Mouse (Mus musculus) myocyte (in vitro differentiated cells): ENCODE measurements around the gene Lsmem1. TPM values are rescaled to one million over a fixed set of nuclear protein-coding genes. Genes with fewer than 3 reads are reported as not detected.

Experiments
- H3K27me3 ChIP-seq: one replicate; pipeline ENCODE4 v1.6.1; 2011; ENCODE audit not compliant: control insufficient read depth, insufficient read depth, insufficient read length
- H3K36me3 ChIP-seq: one replicate; pipeline ENCODE4 v1.6.1; 2011; ENCODE audit not compliant: control insufficient read depth, insufficient read depth
- H3K4me2 ChIP-seq: one replicate; pipeline ENCODE4 v1.6.1; 2011; ENCODE audit warnings: low read depth, control low read depth
- H3K4me3 ChIP-seq: one replicate; pipeline ENCODE4 v1.5.1; 2011; ENCODE audit warnings: mild to moderate bottlenecking, control low read depth, moderate library complexity
- H3K79me2 ChIP-seq: one replicate; pipeline ENCODE4 v1.6.1; 2011; ENCODE audit not compliant: control insufficient read depth, insufficient read depth
- H3ac ChIP-seq: one replicate; pipeline ENCODE4 v1.6.1; 2011; ENCODE audit not compliant: control insufficient read depth, insufficient read length
- CEBPB ChIP-seq: IDR thresholded peaks from 2 replicates; pipeline ENCODE4 v1.6.1; 2011; ENCODE audit warnings: mild to moderate bottlenecking, moderate library complexity; ENCODE audit not compliant: poor library complexity, insufficient read depth, severe bottlenecking
- E2F4 ChIP-seq: IDR thresholded peaks from one replicate; pipeline ENCODE4 v1.6.1; 2011; ENCODE audit warnings: mild to moderate bottlenecking, control low read depth, moderate library complexity; ENCODE audit not compliant: insufficient read depth
- MAX ChIP-seq: IDR thresholded peaks from one replicate; pipeline ENCODE4 v1.6.1; 2011; ENCODE audit warnings: low read depth, mild to moderate bottlenecking, control low read depth
- MYOD1 ChIP-seq, 3 experiments: IDR thresholded peaks; one replicate each; pipeline ENCODE4 v1.6.1; 2011; ENCODE audit warnings: control low read depth in 2 of 3, low read depth in 2 of 3, mild to moderate bottlenecking in 2 of 3, moderate library complexity in 1 of 3; ENCODE audit not compliant: insufficient read length in 2 of 3, control insufficient read depth in 1 of 3
- MYOG ChIP-seq, 3 experiments: IDR thresholded peaks; one replicate each; pipeline ENCODE4 v1.6.1; 2011; ENCODE audit warnings: control low read depth in 2 of 3, low read depth in 2 of 3, mild to moderate bottlenecking in 2 of 3; ENCODE audit not compliant: insufficient read length in 2 of 3, control insufficient read depth in 1 of 3, insufficient read depth in 1 of 3
- POLR2A ChIP-seq: IDR thresholded peaks from one replicate; pipeline ENCODE4 v1.6.1; 2011; ENCODE audit warnings: low read depth, mild to moderate bottlenecking, control low read depth, moderate library complexity; ENCODE audit not compliant: insufficient read length
- POLR2AphosphoS2 ChIP-seq: IDR thresholded peaks from one replicate; pipeline ENCODE4 v1.6.1; 2011; ENCODE audit warnings: low read depth, control low read depth; ENCODE audit not compliant: insufficient read length
- REST ChIP-seq: IDR thresholded peaks from one replicate; pipeline ENCODE4 v1.6.1; 2011; ENCODE audit warnings: mild to moderate bottlenecking, control low read depth, moderate library complexity; ENCODE audit not compliant: insufficient read depth, insufficient read length
- SRF ChIP-seq: IDR thresholded peaks from one replicate; pipeline ENCODE4 v1.6.1; 2011; ENCODE audit warnings: low read depth; ENCODE audit not compliant: control insufficient read depth, insufficient read length
- TCF12 ChIP-seq: IDR thresholded peaks from one replicate; pipeline ENCODE4 v1.6.1; 2011; ENCODE audit warnings: mild to moderate bottlenecking, control low read depth; ENCODE audit not compliant: poor library complexity, insufficient read depth, severe bottlenecking
- TCF3 ChIP-seq: IDR thresholded peaks from one replicate; pipeline ENCODE4 v1.6.1; 2011; ENCODE audit warnings: low read depth, control low read depth; ENCODE audit not compliant: insufficient read length
- USF1 ChIP-seq: IDR thresholded peaks from one replicate; pipeline ENCODE4 v1.6.1; 2011; ENCODE audit warnings: low read depth, mild to moderate bottlenecking, control low read depth, moderate library complexity
- polyA plus RNA-seq: library from polyadenylated mRNA; unstranded; fragments of >200 nt; fragmentation: generic; extraction: Trizol; gene quantifications from one replicate; pipeline ENCODE4 v1.2.1, GENCODE M21; 2012; ENCODE audit warnings: missing spikeins

Lsmem1 gene
- polyA plus RNA-seq, 1 experiment: 0.22 TPM

DNA sequence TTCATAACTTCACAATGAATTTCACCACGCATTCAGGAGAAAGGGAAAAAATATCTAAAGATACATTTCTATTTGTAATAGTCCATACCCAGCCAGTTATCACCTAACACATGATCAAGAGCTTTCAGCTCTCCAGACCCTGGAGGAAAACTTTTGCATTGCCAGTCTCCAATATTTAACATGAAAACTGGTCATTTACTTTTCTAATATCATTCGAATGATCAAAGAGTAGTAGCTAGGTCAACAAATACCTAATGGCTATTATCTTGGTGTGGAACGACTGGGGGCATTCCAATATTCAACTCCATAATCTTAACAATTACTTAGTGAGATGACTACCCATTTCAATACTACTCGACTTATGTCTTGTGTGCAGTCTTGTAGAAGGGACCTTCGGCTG, 22.3 kb upstream of the Lsmem1 start:
- H3K4me3 ChIP-seq: peak overlapping the region; percentile 85
- H3K79me2 ChIP-seq: peaks cover 57% of the 10 kb centered on the region
- peak overlapping the region; percentile 91 for H3K4me2 ChIP-seq
- no peaks in the 10 kb centered on the region for H3K27me3 ChIP-seq
- peak overlapping the region; percentile 56 for H3ac ChIP-seq
- no peak for TF ChIP-seq TCF12
- H3K36me3 ChIP-seq: peaks cover 7% of the 10 kb centered on the region

DNA sequence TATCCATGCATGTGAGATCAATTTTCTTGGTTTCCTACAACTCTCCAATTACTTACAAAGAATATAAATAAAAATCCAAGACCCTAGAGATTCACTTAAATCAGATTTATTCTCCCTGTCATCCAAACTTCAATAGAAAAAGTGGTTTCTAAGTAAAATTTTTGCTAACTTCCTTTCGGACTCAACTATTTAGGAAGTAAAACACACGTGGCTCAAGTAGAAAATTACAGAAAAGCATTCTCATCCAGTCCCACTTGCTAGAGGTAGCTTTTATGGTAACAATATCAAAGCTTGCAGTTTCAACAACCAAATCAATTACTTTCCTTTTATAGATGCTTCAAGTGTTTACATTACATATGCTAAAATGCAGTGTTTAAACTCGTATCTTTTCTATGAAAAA, 21.6 kb upstream of the Lsmem1 start:
- no peaks in the 10 kb centered on the region for H3K27me3 ChIP-seq
- H3K4me2 ChIP-seq: peak overlapping the region; percentile 91
- TF ChIP-seq MAX (no peak), REST (no peak), POLR2A (no peak), USF1 (no peak), MYOD1 (IDR thresholded peaks at IDR 0.05; ENCODE audit: control insufficient read depth in 1 of 3, insufficient read length in 2 of 3, low read depth in 2 of 3) (no peak), SRF (no peak), CEBPB (no peak)
- peaks cover 64% of the 10 kb centered on the region for H3K79me2 ChIP-seq
- peaks cover 14% of the 10 kb centered on the region for H3K36me3 ChIP-seq
- H3ac ChIP-seq: no peak overlapping the region
- peak overlapping the region; percentile 85 for H3K4me3 ChIP-seq

- peak overlapping the region; percentile 85 for H3K4me3 ChIP-seq
- H3K27me3 ChIP-seq: no peaks in the 10 kb centered on the region
- no peak for TF ChIP-seq USF1
- TF ChIP-seq POLR2AphosphoS2: peak; percentile 43
- no peak for TF ChIP-seq TCF12
- no peak for TF ChIP-seq CEBPB
- no peak for TF ChIP-seq POLR2A
- TF ChIP-seq TCF3: no peak
- no peak overlapping the region for H3ac ChIP-seq
- H3K79me2 ChIP-seq: peaks cover 72% of the 10 kb centered on the region
- peaks cover 22% of the 10 kb centered on the region for H3K36me3 ChIP-seq
- peak overlapping the region; percentile 91 for H3K4me2 ChIP-seq
Observed at GRCm38 (mm10) chr12:40220001-40220570, 20.8 kb upstream of the Lsmem1 start.

DNA sequence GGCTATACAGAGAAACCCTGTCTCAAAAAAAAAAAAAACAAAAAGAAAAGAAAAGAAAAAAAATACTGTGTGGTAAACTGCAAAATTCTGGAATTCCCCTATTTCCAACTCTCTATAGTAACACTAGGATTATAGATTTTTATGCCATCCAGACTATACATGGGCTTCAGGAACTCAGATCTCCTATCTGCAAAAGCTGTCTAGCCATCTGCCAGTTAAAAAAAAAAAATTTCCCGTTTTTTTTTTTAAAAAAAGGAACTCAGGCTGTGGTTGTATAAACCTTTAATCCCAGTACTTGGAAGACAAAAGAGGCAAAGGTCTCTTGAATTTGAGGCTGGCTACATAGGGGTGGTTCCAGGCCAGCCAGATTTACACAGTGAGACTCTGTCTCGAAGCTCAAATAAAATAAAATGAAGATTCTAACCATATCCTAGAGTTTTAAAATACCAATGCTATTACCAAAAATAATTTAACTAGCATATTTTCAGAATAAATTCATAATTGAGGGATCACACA, 19.2 kb upstream of the Lsmem1 start:
- Histone ChIP-seq H3K27me3 (no peaks in the 10 kb centered on the region), H3K79me2 (peaks cover 80% of the 10 kb centered on the region), H3K4me3 (no peak overlapping the region), H3K36me3 (peaks cover 37% of the 10 kb centered on the region), H3ac (no peak overlapping the region), H3K4me2 (peak overlapping the region; percentile 91)
- no peak for TF ChIP-seq POLR2AphosphoS2
- no peak for TF ChIP-seq MAX
- no peak for TF ChIP-seq E2F4
- TF ChIP-seq POLR2A: no peak
- TF ChIP-seq CEBPB: no peak
- TF ChIP-seq MYOD1 (IDR thresholded peaks at IDR 0.05; ENCODE audit: control insufficient read depth in 1 of 3, insufficient read length in 2 of 3, low read depth in 2 of 3): no peak
- no peak for TF ChIP-seq REST

GRCm38 (mm10) chr12:40217776-40218175, 18.5 kb upstream of the Lsmem1 start:
- Histone ChIP-seq H3K27me3 (no peaks in the 10 kb centered on the region), H3ac (no peak overlapping the region), H3K4me3 (no peak overlapping the region), H3K4me2 (no peak overlapping the region), H3K36me3 (peaks cover 44% of the 10 kb centered on the region), H3K79me2 (peaks cover 87% of the 10 kb centered on the region)
- no peak for TF ChIP-seq MYOG (IDR thresholded peaks at IDR 0.05; ENCODE audit: control insufficient read depth in 1 of 3, insufficient read depth in 1 of 3, insufficient read length in 2 of 3, low read depth in 2 of 3)
- no peak for TF ChIP-seq POLR2A
- TF ChIP-seq TCF3: no peak
- no peak for TF ChIP-seq TCF12
- TF ChIP-seq MYOD1 (IDR thresholded peaks at IDR 0.05; ENCODE audit: control insufficient read depth in 1 of 3, insufficient read length in 2 of 3, low read depth in 2 of 3): no peak
- no peak for TF ChIP-seq MAX
- no peak for TF ChIP-seq CEBPB
